Mouse (Mus musculus) stomach, embryonic 16.5 days (tissue): Measurements from ENCODE around the gene Heatr4. TPM values are rescaled to one million over a fixed set of nuclear protein-coding genes. Genes with fewer than 3 reads are reported as not detected.
A peak's percentile ranks its signal among the peaks of the same experiment; 100 is the strongest.
"Not testable (repeated sequence)": the region's sequence is repeated elsewhere in the genome, so short reads cannot be mapped to it uniquely, and the experiment has no call there.

Experiments used
- ATAC-seq: fragments of 200-750 bp; cut with Nextera tagmentation; 2 replicates; pipeline ENCODE4 v1.8.0; 2017; ENCODE audit warnings: moderate number of reproducible peaks, moderate TSS enrichment; ENCODE audit not compliant: insufficient read depth, low FRiP score
- H3K27ac ChIP-seq: fragments of 300-500 bp; sonication (generic); 2 replicates; pipeline ENCODE4 v1.5.1; 2014; ENCODE audit warnings: low read length
- H3K27me3 ChIP-seq: fragments of 300-500 bp; sonication (generic); 2 replicates; pipeline ENCODE4 v1.6.1; 2014; ENCODE audit warnings: low read length, control low read depth, mixed read lengths; ENCODE audit not compliant: control insufficient read depth, insufficient read depth
- H3K36me3 ChIP-seq: fragments of 300-500 bp; sonication (generic); 2 replicates; pipeline ENCODE4 v1.6.1; 2014; ENCODE audit warnings: low read length; ENCODE audit not compliant: control insufficient read depth, insufficient read depth
- H3K4me1 ChIP-seq: fragments of 300-500 bp; sonication (generic); 2 replicates; pipeline ENCODE4 v1.6.1; 2014; ENCODE audit warnings: low read length, control low read depth, mixed read lengths; ENCODE audit not compliant: control insufficient read depth, insufficient read depth
- H3K4me2 ChIP-seq: fragments of 300-500 bp; sonication (generic); 2 replicates; pipeline ENCODE4 v1.6.1; 2014; ENCODE audit warnings: low read depth, low read length, mixed read lengths
- H3K4me3 ChIP-seq: fragments of 300-500 bp; sonication (generic); replicated peaks from 2 replicates; pipeline ENCODE4 v1.5.1; 2014; ENCODE audit warnings: mild to moderate bottlenecking, low read length
- H3K9ac ChIP-seq: fragments of 300-500 bp; sonication (generic); 2 replicates; pipeline ENCODE4 v1.6.1; 2014; ENCODE audit warnings: low read length
- H3K9me3 ChIP-seq: fragments of 300-500 bp; sonication (generic); replicated peaks from 2 replicates; pipeline ENCODE4 v1.6.1; 2016; ENCODE audit warnings: low read length, control low read depth; ENCODE audit not compliant: control insufficient read depth
- WGBS: fragments of 180-500 bp; shearing (Covaris S2); extraction: QIAGEN DNeasy Blood & Tissue Kit; methylation state at CpG from one replicate; pipeline ENCODE4 v1.1.7; 2014; 5-methylcytosine and 5-hydroxymethylcytosine counted together
- polyA plus RNA-seq: library from polyadenylated mRNA; unstranded; fragments of >200 nt; fragmentation: Nextera tagmentation; extraction: Ambion mirVana; gene quantifications from 2 replicates; pipeline ENCODE4 v1.2.1, GENCODE M21; 2015

The Heatr4 gene
- polyA plus RNA-seq, 1 experiment from 2014 or later: 0.05 TPM

- H3K4me3 ChIP-seq: peak overlapping the region; percentile 88
- H3K36me3 ChIP-seq: 0 out of 2 replicates have a peak, but pooled peaks cover 9% of the 10 kb centered on the region
- H3K27me3 ChIP-seq: no peaks in the 10 kb centered on the region
- H3K9me3 ChIP-seq: no peaks in the 10 kb centered on the region; the same call in 1 of the 2 replicates
- H3K27ac ChIP-seq: peak overlapping the region; percentile 69; the same call in 1 of the 2 replicates
- ATAC-seq: no peak
- H3K4me2 ChIP-seq: peak overlapping the region; percentile 97
- peak overlapping the region; percentile 87 for H3K9ac ChIP-seq
- peaks cover 24% of the 10 kb centered on the region for H3K4me1 ChIP-seq
- 23% methylated on average over 11 of the region's 11 CpGs for WGBS
Observed at GRCm38 (mm10) chr12:83949776-83950492, 34.7 kb downstream of the Heatr4 start.

- Histone ChIP-seq H3K4me1 (peaks cover 24% of the 10 kb centered on the region), H3K9me3 (no peaks in the 10 kb centered on the region; the same call in 1 of the 2 replicates), H3K27me3 (no peaks in the 10 kb centered on the region), H3K9ac (no peak overlapping the region), H3K27ac (no peak overlapping the region), H3K4me2 (no peak overlapping the region), H3K36me3 (0 out of 2 replicates have a peak, but pooled peaks cover 9% of the 10 kb centered on the region), H3K4me3 (no peak overlapping the region)
- no peak for ATAC-seq
- WGBS: 71% methylated on average over 4 of the region's 4 CpGs
Observed at GRCm38 (mm10) chr12:83949043-83949442, 35.6 kb downstream of the Heatr4 start.

DNA sequence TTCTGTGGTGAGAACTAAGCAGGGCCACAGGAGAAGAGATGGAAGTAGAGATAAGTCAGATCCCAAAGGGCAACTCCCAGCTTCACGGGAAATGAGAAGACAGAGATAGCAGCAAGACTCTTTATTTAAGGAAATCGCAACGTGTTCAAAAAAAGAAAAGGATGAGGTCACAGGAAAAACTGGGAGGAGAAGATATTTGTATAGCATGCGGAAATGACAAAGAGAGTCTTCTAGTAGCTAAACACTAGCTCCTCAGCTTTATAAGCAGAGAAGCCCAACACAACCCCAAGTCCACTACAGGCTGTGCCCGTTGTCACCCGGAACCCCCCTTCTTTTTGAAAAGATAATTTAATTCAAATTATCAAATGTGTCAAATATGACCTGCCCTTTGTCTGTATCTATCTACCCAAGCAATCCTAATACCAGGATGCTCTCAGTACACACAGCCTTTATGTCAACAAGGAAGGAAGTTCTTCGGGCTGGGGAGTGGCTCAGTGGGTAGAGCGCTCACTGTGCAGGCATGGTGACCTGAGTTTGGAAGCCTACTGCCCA, 37.3 kb downstream of the Heatr4 start:
- Histone ChIP-seq H3K27ac (no peak overlapping the region; the same call in 1 of the 2 replicates), H3K4me1 (peaks cover 17% of the 10 kb centered on the region), H3K36me3 (0 out of 2 replicates have a peak, but pooled peaks cover 4% of the 10 kb centered on the region), H3K9ac (no peak overlapping the region), H3K27me3 (no peaks in the 10 kb centered on the region), H3K4me2 (no peak overlapping the region), H3K9me3 (no peaks in the 10 kb centered on the region; the same call in 1 of the 2 replicates), H3K4me3 (no peak overlapping the region)
- 77% methylated on average over 8 of the region's 8 CpGs for WGBS
- no peak for ATAC-seq

- ATAC-seq: no peak
- no peaks in the 10 kb centered on the region for H3K9me3 ChIP-seq
- WGBS: 73% methylated on average over 3 of the region's 3 CpGs
- no peak overlapping the region for H3K9ac ChIP-seq
- H3K4me2 ChIP-seq: no peak overlapping the region
- no peaks in the 10 kb centered on the region for H3K4me1 ChIP-seq
- H3K4me3 ChIP-seq: no peak overlapping the region
- H3K27ac ChIP-seq: no peak overlapping the region
- H3K36me3 ChIP-seq: no peaks in the 10 kb centered on the region
- no peaks in the 10 kb centered on the region for H3K27me3 ChIP-seq
Observed at GRCm38 (mm10) chr12:83941938-83942337, 42.7 kb downstream of the Heatr4 start.

DNA sequence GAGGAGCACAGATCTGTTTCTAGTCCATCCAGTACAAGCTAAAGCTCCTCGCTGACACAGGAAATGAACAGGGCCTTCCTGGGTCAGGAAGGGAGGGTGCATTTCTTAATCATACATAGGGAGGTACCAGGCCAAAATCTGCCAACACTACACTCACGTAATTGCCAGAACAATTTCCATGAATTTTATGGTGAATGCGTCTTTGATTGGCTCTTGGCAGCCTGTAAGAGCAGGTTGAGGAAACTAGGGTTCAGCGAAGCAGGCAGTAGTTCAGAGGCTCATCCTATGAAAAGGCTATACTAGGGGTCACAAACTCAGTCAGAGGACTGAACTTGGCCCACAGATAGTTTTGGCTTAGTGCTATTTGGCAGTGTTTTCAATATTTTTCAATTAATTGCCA, 44.6 kb downstream of the Heatr4 start:
- H3K27me3 ChIP-seq: no peaks in the 10 kb centered on the region

GRCm38 (mm10) chr12:83939332-83939731, 45.3 kb downstream of the Heatr4 start:
- Histone ChIP-seq H3K9me3 (no peaks in the 10 kb centered on the region), H3K9ac (no peak overlapping the region), H3K36me3 (no peaks in the 10 kb centered on the region), H3K4me1 (no peaks in the 10 kb centered on the region), H3K27ac (no peak overlapping the region), H3K4me3 (no peak overlapping the region), H3K27me3 (no peaks in the 10 kb centered on the region), H3K4me2 (no peak overlapping the region)
- ATAC-seq: no peak
- WGBS: 79% methylated on average over 2 of the region's 2 CpGs

More for the DNA sequence above, 44.6 kb downstream of the Heatr4 start:
- Histone ChIP-seq H3K27ac (no peak overlapping the region), H3K9me3 (no peaks in the 10 kb centered on the region), H3K36me3 (no peaks in the 10 kb centered on the region), H3K4me1 (no peaks in the 10 kb centered on the region), H3K9ac (no peak overlapping the region), H3K4me2 (no peak overlapping the region), H3K4me3 (no peak overlapping the region)
- ATAC-seq: no peak
- 68% methylated on average over 4 of the region's 4 CpGs for WGBS

DNA sequence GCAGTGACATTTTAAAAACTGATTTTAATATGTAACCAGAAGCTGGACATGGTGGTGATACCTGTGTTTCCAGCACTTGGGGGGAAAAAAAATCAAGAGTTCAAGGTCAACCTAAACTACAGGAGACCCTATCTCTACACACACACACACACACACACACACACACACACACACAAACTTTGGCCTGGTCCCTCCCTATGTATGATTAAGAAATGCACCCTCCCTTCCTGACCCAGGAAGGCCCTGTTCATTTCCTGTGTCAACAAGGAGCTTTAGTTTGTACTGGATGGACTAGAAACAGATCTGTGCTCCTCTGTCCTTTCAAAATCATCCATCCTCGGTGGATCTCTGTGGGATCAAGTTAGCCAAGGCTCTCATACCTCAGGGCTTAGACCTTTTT, 46.1 kb downstream of the Heatr4 start:
- H3K4me2 ChIP-seq, H3K4me3 ChIP-seq, H3K4me1 ChIP-seq, H3K27ac ChIP-seq, ATAC-seq, H3K9ac ChIP-seq, H3K9me3 ChIP-seq, H3K36me3 ChIP-seq, H3K27me3 ChIP-seq: not testable (repeated sequence)
- WGBS: 26% methylated on average over 1 of the region's 1 CpGs

- no peaks in the 10 kb centered on the region for H3K36me3 ChIP-seq
- ATAC-seq: no peak
- H3K27ac ChIP-seq: no peak overlapping the region
- no peaks in the 10 kb centered on the region for H3K27me3 ChIP-seq
- H3K9ac ChIP-seq: no peak overlapping the region
- no peak overlapping the region for H3K4me3 ChIP-seq
- 67% methylated on average over 10 of the region's 10 CpGs for WGBS
- no peaks in the 10 kb centered on the region for H3K9me3 ChIP-seq
- no peak overlapping the region for H3K4me2 ChIP-seq
- no peaks in the 10 kb centered on the region for H3K4me1 ChIP-seq
Observed at GRCm38 (mm10) chr12:83937600-83937999, 47.1 kb downstream of the Heatr4 start.

GRCm38 (mm10) chr12:83929186-83929804, 55.4 kb downstream of the Heatr4 start:
- Histone ChIP-seq H3K4me1 (peaks cover 2% of the 10 kb centered on the region), H3K9me3 (no peaks in the 10 kb centered on the region), H3K27me3 (no peaks in the 10 kb centered on the region), H3K36me3 (no peaks in the 10 kb centered on the region), H3K4me3 (no peak overlapping the region), H3K27ac (no peak overlapping the region), H3K4me2 (no peak overlapping the region), H3K9ac (no peak overlapping the region)
- 37% methylated on average over 2 of the region's 2 CpGs for WGBS
- ATAC-seq: no peak
